Mouse (Mus musculus): Measurements from ENCODE around the gene Gpc5. TPM values are rescaled to one million over a fixed set of nuclear protein-coding genes. Genes with fewer than 3 reads are reported as not detected.

The Gpc5 gene
- polyA plus RNA-seq, 1 experiment from 2014 or later = 0.81 TPM

DNA sequence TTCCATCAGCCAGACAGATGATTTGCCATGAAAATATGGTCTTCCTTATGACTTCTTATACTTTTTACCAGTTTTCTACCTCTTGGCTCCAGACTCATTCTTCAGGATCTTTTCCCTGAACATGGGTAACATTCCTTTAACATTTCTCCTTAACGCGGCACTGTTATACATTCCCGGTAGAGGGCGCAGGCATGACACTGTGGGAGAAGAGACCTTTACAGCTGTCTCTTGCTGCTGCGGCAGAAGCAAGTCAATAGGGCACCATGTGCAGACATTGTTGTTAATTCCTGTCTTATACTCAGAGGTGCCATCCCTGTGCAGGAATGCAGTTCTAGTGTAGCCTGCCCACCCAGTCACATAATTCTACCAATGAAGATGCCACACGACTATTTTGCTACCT is 1115.0 kb downstream of the Gpc5 start:
- no peaks in the 10 kb centered on the region for H3K36me3 ChIP-seq (replicated peaks)
- H3K9me3 ChIP-seq = no peaks in the 10 kb centered on the region
- DNase-seq (ENCODE audit: extremely low spot score, low spot score) = peak; percentile 35
- no peak overlapping the region for H3K27ac ChIP-seq
- 25% methylated on average over 6 of the region's 6 CpGs for WGBS
- no peak overlapping the region for H3K4me3 ChIP-seq
- H3K4me1 ChIP-seq = 0 out of 2 replicates have a peak, but pooled peaks cover 5% of the 10 kb centered on the region
- no peaks in the 10 kb centered on the region for H3K27me3 ChIP-seq (ENCODE audit: poor library complexity, severe bottlenecking)

DNA sequence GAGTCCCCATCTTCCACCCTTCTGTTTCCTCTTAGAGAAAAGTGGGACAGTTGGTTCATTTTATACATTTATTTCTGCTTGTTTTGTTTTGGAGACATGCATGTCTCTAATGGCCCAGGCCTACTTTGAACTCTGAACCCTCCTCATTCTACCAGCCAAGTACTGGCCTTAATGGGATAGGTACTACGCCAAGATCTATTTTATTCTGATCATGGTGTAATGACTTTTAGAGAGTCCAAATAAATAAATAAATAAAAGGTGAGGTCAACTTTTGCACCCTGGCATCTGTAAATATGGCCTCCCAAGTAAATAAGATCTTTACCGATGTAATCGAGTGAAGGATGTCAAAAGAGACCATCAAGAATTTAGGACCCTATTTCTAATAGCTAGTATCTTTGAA is 1116.6 kb downstream of the Gpc5 start:
- Histone ChIP-seq H3K27me3 (ENCODE audit: poor library complexity, severe bottlenecking) (no peaks in the 10 kb centered on the region), H3K36me3 (replicated peaks) (no peaks in the 10 kb centered on the region), H3K27ac (no peak overlapping the region), H3K4me3 (no peak overlapping the region), H3K9me3 (no peaks in the 10 kb centered on the region), H3K4me1 (0 out of 2 replicates have a peak, but pooled peaks cover 5% of the 10 kb centered on the region)
- no peak for DNase-seq (ENCODE audit: extremely low spot score, low spot score)
- 93% methylated on average over 3 of the region's 3 CpGs for WGBS

DNA sequence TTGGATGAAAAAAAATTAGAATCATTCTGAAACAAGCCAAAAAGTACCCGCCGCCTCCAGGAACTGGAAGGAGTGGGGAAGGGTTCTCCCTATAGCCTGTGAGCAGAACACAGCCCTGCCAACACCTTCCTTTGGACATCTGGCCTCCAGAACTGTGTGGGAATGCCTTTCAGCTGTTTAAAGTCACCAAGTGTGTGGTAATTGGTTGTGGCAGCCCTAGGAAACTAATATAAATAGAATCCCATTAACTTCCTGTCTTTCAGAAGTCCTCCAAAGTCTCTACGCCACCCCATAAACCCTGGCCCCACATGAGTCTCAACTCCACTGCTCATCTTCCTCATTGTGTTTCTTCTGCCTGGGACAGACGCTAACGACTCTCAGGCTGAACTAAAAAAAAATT is 1117.0 kb downstream of the Gpc5 start:
- DNase-seq (ENCODE audit: extremely low spot score, low spot score) = no peak
- Histone ChIP-seq H3K4me1 (0 out of 2 replicates have a peak, but pooled peaks cover 5% of the 10 kb centered on the region), H3K36me3 (replicated peaks) (no peaks in the 10 kb centered on the region), H3K9me3 (no peaks in the 10 kb centered on the region), H3K27me3 (ENCODE audit: poor library complexity, severe bottlenecking) (no peaks in the 10 kb centered on the region), H3K27ac (no peak overlapping the region), H3K4me3 (no peak overlapping the region)
- WGBS = 81% methylated on average over 5 of the region's 5 CpGs

DNA sequence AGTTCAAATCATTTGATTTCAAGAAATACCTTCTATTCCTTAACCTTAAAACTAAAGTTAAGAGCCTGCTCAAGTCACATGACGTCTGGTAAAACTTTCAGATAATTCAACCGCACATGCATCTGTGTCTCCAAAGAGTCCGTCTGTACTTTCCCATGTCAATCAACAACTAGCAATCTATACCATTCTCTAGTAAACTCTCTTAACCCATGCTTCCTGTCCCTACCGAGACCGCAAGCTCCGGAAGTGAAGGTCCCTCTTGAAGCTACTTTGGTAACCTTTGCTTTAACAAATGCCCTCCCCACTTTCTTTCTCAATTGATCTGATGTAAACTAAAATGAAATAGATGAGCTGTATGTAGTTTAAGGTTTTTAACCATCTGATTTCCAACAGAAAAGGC is 1118.3 kb downstream of the Gpc5 start:
- 0 out of 2 replicates have a peak, but pooled peaks cover 5% of the 10 kb centered on the region for H3K4me1 ChIP-seq

DNA sequence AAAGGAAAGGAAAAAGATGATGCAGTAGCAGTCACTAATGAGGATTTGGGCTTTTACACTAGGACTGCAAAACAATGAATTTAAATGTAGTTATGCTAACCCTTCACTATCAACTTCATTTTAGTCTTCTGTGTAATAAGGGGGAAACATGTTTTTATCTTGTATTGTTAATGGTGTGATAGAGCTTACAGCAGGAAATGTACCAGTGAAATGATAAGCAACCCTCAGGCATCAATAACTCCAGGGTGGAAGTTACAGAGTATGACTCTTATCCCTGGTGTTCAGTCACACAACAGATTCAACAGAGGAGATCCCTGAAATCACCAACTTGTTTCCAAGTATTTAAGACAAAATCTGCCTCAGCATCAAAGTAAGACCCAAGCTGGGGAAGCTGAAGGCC is 1120.0 kb downstream of the Gpc5 start:
- no peak overlapping the region for H3K4me3 ChIP-seq
- no peaks in the 10 kb centered on the region for H3K9me3 ChIP-seq
- no peaks in the 10 kb centered on the region for H3K36me3 ChIP-seq (replicated peaks)
- no peak overlapping the region for H3K27ac ChIP-seq
- DNase-seq (ENCODE audit: extremely low spot score, low spot score) = no peak
- 0 out of 2 replicates have a peak, but pooled peaks cover 5% of the 10 kb centered on the region for H3K4me1 ChIP-seq
- H3K27me3 ChIP-seq (ENCODE audit: poor library complexity, severe bottlenecking) = no peaks in the 10 kb centered on the region

More for the DNA sequence above, 1118.3 kb downstream of the Gpc5 start:
- H3K9me3 ChIP-seq = no peaks in the 10 kb centered on the region
- no peak overlapping the region for H3K27ac ChIP-seq
- H3K4me3 ChIP-seq = no peak overlapping the region
- H3K27me3 ChIP-seq (ENCODE audit: poor library complexity, severe bottlenecking) = no peaks in the 10 kb centered on the region
- no peaks in the 10 kb centered on the region for H3K36me3 ChIP-seq (replicated peaks)
- WGBS = 90% methylated on average over 6 of the region's 6 CpGs
- DNase-seq (ENCODE audit: extremely low spot score, low spot score) = no peak

DNA sequence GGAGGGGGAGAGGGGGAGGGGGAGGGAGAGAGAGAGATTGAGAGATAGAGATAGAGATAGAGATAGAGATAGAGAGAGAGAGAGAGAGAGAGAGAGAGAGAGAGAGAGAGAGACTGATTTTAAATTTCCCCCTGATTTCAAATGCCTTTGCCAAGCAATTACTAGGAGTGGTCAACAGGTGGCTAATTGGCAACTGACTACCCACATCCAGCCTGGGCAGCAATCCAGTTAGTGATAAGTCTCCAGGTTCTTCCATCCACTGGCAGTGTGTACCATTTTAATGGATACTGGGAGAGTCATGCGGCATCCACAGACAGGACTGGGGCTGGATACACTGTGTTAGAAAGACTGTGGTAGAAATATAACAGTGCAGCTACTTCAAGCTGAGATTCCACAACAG is 1166.1 kb downstream of the Gpc5 start:
- WGBS = 100% methylated on average over 1 of the region's 1 CpGs
- no peak for DNase-seq (ENCODE audit: extremely low spot score, low spot score)
- no peaks in the 10 kb centered on the region for H3K9me3 ChIP-seq
- no peak overlapping the region for H3K27ac ChIP-seq
- H3K4me1 ChIP-seq = no peaks in the 10 kb centered on the region
- no peak overlapping the region for H3K4me3 ChIP-seq
- no peaks in the 10 kb centered on the region for H3K27me3 ChIP-seq (ENCODE audit: poor library complexity, severe bottlenecking)
- no peaks in the 10 kb centered on the region for H3K36me3 ChIP-seq (replicated peaks)

DNA sequence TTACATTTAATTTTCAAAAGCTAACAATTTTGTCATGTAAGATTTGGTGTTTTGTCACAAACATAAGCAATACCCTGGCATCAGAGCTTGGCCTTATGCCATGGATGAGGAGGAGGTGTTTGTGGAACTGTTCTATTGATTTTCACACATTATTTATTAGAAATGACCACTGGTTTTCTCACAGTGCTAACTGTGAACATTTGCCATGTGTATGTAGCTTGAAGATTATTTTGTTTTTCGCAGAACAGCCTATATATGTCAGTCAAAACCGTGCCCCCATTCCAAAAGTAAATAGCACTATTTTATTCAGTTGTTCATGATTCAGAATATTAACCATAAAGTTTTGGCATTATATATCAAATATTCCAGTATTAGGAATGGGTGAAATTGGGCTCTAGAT is 1216.5 kb downstream of the Gpc5 start:
- WGBS = 87% methylated on average over 2 of the region's 2 CpGs
- Histone ChIP-seq H3K27ac (no peak overlapping the region), H3K4me1 (no peaks in the 10 kb centered on the region), H3K9me3 (no peaks in the 10 kb centered on the region), H3K36me3 (replicated peaks) (no peaks in the 10 kb centered on the region), H3K4me3 (no peak overlapping the region), H3K27me3 (ENCODE audit: poor library complexity, severe bottlenecking) (no peaks in the 10 kb centered on the region)
- no peak for DNase-seq (ENCODE audit: extremely low spot score, low spot score)

DNA sequence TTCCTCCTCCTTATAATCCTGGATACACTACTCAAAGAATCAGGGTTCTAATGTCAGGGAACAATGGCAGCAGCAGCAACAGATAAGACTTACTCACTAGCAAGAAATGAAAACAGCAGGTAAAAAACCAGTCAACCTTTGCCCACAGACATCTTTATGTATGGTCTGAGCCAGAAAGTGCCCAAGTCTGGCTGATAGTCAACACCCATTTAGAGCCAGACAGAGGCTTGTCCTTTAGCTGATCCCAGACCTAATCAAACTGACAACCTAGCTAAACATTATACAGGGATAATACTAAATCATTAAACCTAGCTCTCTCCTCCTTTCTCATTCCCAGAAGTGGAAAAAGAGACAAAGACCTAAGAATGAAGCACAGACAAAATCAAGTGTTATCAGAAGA is 1225.5 kb downstream of the Gpc5 start:
- Histone ChIP-seq H3K27ac (no peak overlapping the region), H3K27me3 (ENCODE audit: poor library complexity, severe bottlenecking) (no peaks in the 10 kb centered on the region), H3K36me3 (replicated peaks) (no peaks in the 10 kb centered on the region), H3K4me3 (no peak overlapping the region), H3K9me3 (no peaks in the 10 kb centered on the region), H3K4me1 (no peaks in the 10 kb centered on the region)
- DNase-seq (ENCODE audit: extremely low spot score, low spot score) = no peak

DNA sequence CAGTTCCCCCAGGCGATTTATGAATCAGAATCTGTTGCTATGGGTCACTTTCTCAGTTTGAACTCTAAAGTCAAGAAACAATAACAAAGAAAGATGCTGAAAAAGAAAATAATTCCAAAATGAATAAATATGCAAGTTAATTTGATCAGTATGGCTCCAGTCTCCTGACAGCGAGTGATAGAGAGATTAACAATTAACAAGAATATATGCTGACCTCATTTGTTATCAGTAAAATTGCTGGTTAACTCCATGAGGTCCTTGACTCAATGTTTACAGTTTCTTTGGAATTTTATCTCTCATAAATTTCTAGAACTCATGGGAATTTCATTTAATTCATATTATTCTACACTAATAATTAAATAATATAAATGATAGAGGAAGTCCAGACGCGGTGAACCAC is 1244.2 kb downstream of the Gpc5 start:
- 94% methylated on average over 4 of the region's 4 CpGs for WGBS
- no peak overlapping the region for H3K27ac ChIP-seq
- H3K4me3 ChIP-seq = no peak overlapping the region
- no peaks in the 10 kb centered on the region for H3K9me3 ChIP-seq
- H3K4me1 ChIP-seq = no peaks in the 10 kb centered on the region
- DNase-seq (ENCODE audit: extremely low spot score, low spot score) = no peak
- no peaks in the 10 kb centered on the region for H3K36me3 ChIP-seq (replicated peaks)
- H3K27me3 ChIP-seq (ENCODE audit: poor library complexity, severe bottlenecking) = no peaks in the 10 kb centered on the region

DNA sequence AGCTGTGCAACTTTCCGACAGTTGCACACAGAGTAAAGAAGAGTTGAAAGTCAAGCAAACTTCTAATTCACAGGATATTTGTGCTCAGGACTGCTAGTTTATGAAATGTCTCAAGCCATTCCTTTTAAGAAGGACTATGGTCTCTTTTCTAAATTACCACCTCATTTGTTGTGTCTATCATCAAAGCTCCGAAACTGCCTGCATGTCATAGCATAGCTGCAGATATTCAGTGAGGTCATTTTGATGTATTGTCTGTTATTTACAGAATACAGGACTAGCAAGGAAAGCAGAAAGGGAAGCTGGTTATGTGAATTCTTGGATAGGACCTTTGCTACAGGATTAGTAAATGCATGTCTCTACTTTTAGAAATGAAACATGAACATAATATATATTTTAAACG is 1246.4 kb downstream of the Gpc5 start:
- H3K4me1 ChIP-seq = no peaks in the 10 kb centered on the region
- no peak overlapping the region for H3K27ac ChIP-seq
- DNase-seq (ENCODE audit: extremely low spot score, low spot score) = no peak
- H3K4me3 ChIP-seq = no peak overlapping the region
- H3K27me3 ChIP-seq (ENCODE audit: poor library complexity, severe bottlenecking) = no peaks in the 10 kb centered on the region
- WGBS = 83% methylated on average over 3 of the region's 3 CpGs
- H3K36me3 ChIP-seq (replicated peaks) = no peaks in the 10 kb centered on the region
- H3K9me3 ChIP-seq = no peaks in the 10 kb centered on the region

DNA sequence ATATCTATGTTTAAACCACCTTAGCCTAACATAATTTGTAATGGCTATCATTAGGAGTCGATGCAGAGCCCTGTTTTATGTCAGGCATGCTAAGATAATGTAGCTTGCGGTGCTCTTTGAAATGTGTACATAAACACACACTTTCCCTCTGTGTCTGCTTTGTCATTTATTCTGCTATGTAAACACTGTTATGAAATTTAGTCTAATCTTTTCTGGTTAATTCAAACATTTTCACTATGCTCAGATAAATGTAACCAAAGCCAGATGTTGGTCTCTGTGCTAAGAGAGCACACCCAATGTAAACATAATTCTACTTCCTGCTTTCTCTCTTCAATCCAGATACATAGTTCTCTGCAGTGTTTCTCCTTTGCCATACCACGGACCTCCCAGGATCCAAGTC is 1256.5 kb downstream of the Gpc5 start:
- no peak overlapping the region for H3K4me3 ChIP-seq
- no peaks in the 10 kb centered on the region for H3K36me3 ChIP-seq (replicated peaks)
- H3K4me1 ChIP-seq = no peaks in the 10 kb centered on the region
- H3K9me3 ChIP-seq = no peaks in the 10 kb centered on the region
- no peak for DNase-seq (ENCODE audit: extremely low spot score, low spot score)
- WGBS = 81% methylated on average over 3 of the region's 3 CpGs
- no peaks in the 10 kb centered on the region for H3K27me3 ChIP-seq (ENCODE audit: poor library complexity, severe bottlenecking)
- H3K27ac ChIP-seq = no peak overlapping the region

DNA sequence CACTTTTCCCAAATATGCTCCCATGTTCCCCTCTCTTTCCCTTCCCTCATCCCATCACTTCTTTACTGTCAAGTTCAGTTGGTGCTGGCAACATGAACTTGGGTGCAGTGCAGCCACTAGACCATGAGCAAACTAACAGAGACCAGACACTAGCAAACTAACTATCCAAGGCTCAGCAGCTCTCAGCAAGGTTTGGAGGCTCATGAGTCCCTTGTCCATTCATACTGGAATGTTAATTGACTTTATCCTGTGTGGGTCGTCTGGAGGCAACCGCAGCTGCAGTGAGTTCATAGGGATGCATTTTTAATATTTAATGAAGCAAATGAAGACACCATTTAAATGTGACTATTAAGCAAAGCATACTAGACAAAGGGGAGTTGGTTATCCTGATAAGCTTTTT is 1292.6 kb downstream of the Gpc5 start:
- no peak overlapping the region for H3K27ac ChIP-seq
- DNase-seq (ENCODE audit: extremely low spot score, low spot score) = no peak
- H3K4me3 ChIP-seq = no peak overlapping the region
- H3K36me3 ChIP-seq (replicated peaks) = no peaks in the 10 kb centered on the region
- WGBS = 81% methylated on average over 2 of the region's 2 CpGs
- H3K9me3 ChIP-seq = no peaks in the 10 kb centered on the region
- no peaks in the 10 kb centered on the region for H3K27me3 ChIP-seq (ENCODE audit: poor library complexity, severe bottlenecking)
- H3K4me1 ChIP-seq = no peaks in the 10 kb centered on the region

DNA sequence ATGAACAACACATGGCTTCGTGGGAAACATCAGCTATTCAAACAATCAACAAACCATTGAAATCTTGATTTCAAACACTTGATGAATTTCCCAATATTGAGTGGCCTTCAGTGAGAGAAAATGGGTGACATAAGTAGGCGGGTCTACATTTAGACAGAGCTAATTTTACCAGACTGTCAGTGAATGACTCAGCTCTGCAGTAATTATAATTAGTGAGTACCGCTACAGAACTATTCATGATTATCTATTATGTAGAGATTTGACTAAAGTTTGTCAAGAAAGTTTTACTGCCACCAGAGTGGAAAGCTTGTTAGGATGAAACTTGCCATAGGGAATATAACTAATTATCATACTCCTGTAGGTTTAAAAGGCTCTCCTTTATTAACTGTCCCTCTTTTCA is 1323.5 kb downstream of the Gpc5 start:
- H3K27me3 ChIP-seq (ENCODE audit: poor library complexity, severe bottlenecking) = no peaks in the 10 kb centered on the region
- DNase-seq (ENCODE audit: extremely low spot score, low spot score) = no peak
- no peaks in the 10 kb centered on the region for H3K4me1 ChIP-seq
- no peaks in the 10 kb centered on the region for H3K9me3 ChIP-seq
- H3K27ac ChIP-seq = no peak overlapping the region
- 90% methylated on average over 3 of the region's 3 CpGs for WGBS
- no peak overlapping the region for H3K4me3 ChIP-seq
- no peaks in the 10 kb centered on the region for H3K36me3 ChIP-seq (replicated peaks)

DNA sequence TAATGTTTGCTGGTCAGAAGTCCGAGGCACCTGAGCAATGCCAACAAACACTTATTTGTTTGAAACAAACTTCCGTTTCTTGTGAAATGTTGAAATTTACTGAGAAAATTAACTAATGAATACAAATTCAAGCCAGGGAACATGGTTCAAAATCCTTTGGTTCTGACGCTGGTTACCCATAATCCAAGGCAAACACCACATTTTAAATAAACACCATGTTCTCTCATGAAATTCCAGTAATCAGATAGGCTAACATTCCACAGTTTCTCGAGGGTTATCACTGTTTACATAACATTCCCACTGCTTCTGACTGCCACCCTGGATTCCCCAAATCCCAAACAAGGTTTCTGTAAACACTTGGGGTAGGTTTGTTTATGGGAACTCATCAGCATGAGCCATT is 1356.2 kb downstream of the Gpc5 start:
- Histone ChIP-seq H3K9me3 (no peaks in the 10 kb centered on the region), H3K27me3 (ENCODE audit: poor library complexity, severe bottlenecking) (no peaks in the 10 kb centered on the region), H3K4me3 (no peak overlapping the region), H3K4me1 (no peaks in the 10 kb centered on the region), H3K36me3 (replicated peaks) (no peaks in the 10 kb centered on the region), H3K27ac (no peak overlapping the region)
- 77% methylated on average over 4 of the region's 4 CpGs for WGBS
- DNase-seq (ENCODE audit: extremely low spot score, low spot score) = no peak
